Mouse (Mus musculus) gastrocnemius, postnatal 4 days (tissue): Measurements from ENCODE around the gene Tchh. TPM values are rescaled to one million over a fixed set of nuclear protein-coding genes. Genes with fewer than 3 reads are reported as not detected.
"Not testable (repeated sequence)": the region's sequence is repeated elsewhere in the genome, so short reads cannot be mapped to it uniquely, and the experiment has no call there.

Source experiments
- DNase-seq, 2 experiments: peaks; one replicate each; pipeline ENCODE4 v3.0.0; 2021 to 2022; ENCODE audit warnings: low spot score in 2 of 2, mixed read lengths in 2 of 2
- long read RNA-seq, 2 experiments: library from polyadenylated mRNA; stranded (forward); transcript quantifications; one replicate each; pipeline ENCODE4 v2.0.0; 2021
- total RNA-seq, 2 experiments: library from RNA; stranded (reverse); gene quantifications; 2 replicates each; pipeline ENCODE4 v1.2.3; 2021

Tchh gene
- under 1 TPM; 0.34 to 0.42 TPM for total RNA-seq
- long read RNA-seq, experiment 1, partial matches to known transcripts = 0 of 16 reads
- long read RNA-seq, experiment 1, other reads (novel, unspliced or antisense) = 16 of 16 reads
- long read RNA-seq, experiment 2, partial matches to known transcripts = 0 of 1 reads
- long read RNA-seq, experiment 2, other reads (novel, unspliced or antisense) = 1 of 1 reads

GRCm38 (mm10) chr3:93442030-93442429 lies at the start of gene Tchh:
Gene Tchh (plus strand): TSS chr3:93442330.
- no peak for DNase-seq

DNA sequence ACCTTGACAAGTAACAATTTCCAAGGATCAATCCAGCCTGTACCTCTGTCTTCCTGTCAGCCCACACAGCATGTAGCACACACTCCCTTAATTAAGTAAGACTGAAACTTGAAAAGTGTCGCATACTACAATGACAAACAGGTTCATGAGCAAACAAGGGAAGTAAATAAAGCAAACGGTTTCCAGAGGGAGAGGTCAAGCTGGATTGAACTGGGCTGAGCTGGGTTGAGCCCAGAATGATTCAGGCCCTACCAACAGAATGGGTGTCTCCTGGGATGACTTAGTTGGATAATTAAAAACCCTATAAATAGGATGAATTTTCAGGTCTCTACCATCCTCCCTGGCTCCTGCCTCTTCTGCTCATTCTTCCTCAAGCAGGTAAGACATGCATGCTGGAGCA lies 48.8 kb upstream of the Tchh start, which contains the start of gene Rptn:
TSS of gene Rptn (plus strand) at position 334 of the 400 bp plus-strand sequence.
- DNase-seq = no peak

GRCm38 (mm10) chr3:93403936-93404335 lies 38.2 kb upstream of the Tchh start:
- no peak for DNase-seq

GRCm38 (mm10) chr3:93406992-93407391 lies 35.1 kb upstream of the Tchh start:
- no peak for DNase-seq

GRCm38 (mm10) chr3:93411905-93412304 lies 30.2 kb upstream of the Tchh start:
- DNase-seq = no peak

GRCm38 (mm10) chr3:93431673-93432072 lies 10.5 kb upstream of the Tchh start:
- DNase-seq = no peak

DNA sequence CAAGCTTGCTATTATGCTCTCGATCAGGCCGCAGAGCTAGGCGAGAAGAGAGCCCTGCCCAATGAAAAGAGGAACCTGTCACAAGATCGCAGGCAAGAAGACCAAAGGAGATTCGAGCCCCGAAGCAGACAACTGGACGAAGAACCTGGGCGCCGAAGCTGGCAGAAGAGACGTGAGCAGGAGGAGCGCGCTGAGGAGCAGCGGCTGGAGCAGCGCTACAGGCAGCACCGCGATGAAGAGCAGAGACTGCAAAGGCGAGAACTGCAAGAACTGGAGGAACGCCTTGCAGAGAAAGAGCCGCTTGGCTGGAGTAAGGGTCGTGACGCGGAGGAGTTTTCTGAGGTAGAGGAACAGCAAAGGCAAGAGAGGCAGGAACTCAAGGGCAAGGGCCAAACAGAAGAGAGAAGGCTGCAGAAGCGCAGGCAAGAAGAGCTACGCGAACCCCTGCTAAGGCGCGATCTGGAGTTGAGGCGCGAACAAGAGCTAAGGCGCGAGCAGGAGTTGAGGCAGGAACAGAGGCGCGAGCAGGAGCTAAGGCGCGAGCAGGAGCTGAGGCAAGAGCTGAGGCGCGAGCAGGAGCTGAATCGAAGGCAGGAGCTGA lies 1.5 kb downstream of the Tchh start:
- DNase-seq = peak in 1 of 2 experiments; percentile 25

DNA sequence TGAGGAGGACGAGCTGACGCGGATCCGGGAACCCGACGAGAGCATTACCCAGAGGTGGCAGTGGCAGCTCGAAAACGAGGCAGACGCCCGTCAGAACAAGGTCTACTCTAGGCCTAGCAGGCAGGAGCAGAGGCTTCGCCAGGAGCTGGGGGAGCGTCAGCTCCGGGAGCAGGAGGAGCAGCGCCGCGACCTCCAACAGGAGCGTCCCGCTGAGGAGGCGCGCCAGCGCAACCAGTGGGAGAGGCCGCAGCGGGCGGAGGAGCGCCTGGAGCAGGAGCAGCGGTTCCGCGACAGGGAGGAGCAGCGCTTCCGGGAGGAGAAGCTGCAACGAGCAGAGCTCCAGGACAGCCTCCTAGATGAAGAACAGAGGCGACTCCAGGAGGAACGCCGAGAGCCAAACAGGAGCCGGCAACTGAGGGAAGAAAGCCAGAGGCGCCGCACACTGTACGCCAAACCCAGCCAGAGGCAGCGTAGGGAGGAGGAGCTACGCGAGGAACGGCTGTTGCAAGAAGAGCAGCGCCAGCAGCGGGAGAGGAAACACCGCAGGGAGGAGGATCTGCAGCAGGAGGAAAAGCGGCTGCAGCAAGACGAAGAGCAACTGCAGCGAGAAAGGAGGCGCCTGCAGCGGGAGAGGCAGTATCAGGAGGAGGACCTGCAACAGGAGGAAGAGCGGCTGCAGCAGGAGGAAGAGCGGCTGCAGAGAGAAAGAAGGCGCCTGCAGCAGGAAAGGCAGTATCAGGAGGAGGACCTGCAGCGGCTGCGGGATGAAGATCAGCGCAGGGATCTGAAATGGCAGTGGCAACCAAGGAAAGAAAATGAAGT lies 2.4 kb downstream of the Tchh start:
- DNase-seq = peak; percentile 40 to 66

- peak in 1 of 2 experiments; percentile 14 for DNase-seq
These were observed 3.1 kb downstream of the Tchh start for GRCm38 (mm10) chr3:93445165-93445705.

DNA sequence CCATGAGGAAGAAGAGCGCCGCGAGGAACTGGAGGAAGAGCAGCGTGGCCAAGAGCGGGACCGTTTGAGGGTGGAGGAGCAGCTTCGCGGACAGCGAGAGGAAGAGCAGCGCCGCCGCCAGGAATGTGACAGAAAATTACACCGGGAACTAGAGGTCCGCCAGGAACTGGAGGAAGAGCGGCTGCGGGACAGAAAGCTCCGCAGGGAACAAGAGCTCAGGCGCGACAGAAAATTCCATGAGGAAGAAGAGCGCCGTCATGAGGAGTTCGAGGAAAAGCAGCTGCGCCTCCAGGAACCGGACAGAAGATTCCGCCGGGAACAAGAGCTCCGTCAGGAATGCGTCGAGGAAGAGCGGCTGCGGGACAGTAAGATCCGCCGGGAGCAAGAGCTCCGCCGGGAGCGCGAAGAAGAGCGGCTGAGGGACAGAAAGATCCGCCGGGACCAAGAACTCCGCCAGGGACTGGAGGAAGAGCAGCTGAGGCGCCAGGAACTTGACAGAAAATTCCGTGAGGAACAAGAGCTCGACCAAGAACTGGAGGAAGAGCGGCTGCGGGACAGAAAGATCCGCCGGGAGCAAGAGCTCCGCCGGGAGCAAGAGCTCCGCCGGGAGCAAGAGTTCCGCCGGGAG lies 4.1 kb downstream of the Tchh start:
- peak in 1 of 2 experiments; percentile 21 for DNase-seq

- DNase-seq = not testable (repeated sequence)
These were observed 4.6 kb downstream of the Tchh start for GRCm38 (mm10) chr3:93446756-93447137.

GRCm38 (mm10) chr3:93447138-93447841 lies 5.2 kb downstream of the Tchh start:
- DNase-seq = peak in 1 of 2 experiments; percentile 30

GRCm38 (mm10) chr3:93466556-93466955 lies 24.4 kb downstream of the Tchh start:
- no peak for DNase-seq

DNA sequence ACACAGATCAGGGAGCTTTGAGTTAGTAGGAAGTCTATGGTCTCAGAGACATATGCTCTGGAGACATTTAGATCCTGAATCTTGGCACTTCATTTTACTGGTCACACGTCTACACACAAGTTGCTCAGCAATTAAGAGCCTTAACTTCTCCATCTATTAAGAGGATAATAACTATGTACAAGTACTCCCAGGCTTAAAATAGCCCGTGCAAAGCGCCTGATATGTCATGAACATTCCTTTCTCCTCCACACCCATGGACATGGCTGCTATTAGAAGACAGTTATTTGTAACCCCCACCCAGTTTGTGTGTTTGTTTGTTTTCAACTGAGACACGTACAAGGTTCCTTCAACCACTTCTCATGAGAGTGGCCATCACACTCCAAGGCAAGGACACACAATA lies 25.0 kb downstream of the Tchh start:
- DNase-seq = no peak

DNA sequence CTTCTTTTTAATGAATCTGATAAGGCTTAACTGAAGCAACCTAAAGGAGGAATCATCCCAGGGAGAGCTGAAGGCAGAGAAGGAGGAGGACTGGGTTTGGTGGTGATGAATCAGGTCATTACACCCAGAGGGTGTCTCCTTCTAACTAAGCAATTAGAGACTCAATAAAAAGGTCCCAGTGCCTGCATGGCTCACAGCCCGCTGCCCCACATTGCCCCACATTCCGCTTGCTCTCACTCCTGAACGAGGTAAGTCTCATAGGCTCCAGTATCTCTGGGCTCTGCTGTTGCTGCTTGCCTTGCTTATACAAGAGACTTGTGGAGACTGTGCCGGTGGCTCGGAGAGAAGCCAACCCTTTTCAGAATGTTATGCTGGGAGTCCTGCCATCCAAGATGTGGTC lies 26.4 kb downstream of the Tchh start, which contains the start of gene Tchhl1:
TSS of gene Tchhl1 (plus strand) at position 194 of the 400 bp plus-strand sequence.
- no peak for DNase-seq

DNA sequence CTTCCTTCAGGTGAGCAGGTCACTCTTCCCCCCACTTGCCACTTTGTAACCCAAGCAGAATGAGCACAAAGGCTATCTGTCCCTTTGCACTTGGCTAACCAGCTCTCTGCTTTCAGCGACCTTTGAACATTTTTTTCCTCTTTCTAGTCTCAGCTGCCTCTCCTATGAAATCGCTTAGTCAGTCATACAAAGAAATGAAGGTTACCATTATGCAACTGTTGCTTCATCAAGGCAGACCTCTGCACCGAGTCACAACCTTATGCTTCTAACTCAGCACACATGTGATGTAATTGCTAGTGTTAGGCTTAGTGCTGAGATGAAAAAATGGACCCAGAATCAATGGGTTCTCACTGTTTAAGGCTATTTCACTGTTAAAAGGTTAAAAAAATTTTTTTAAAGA lies 27.5 kb downstream of the Tchh start:
- DNase-seq = no peak

DNA sequence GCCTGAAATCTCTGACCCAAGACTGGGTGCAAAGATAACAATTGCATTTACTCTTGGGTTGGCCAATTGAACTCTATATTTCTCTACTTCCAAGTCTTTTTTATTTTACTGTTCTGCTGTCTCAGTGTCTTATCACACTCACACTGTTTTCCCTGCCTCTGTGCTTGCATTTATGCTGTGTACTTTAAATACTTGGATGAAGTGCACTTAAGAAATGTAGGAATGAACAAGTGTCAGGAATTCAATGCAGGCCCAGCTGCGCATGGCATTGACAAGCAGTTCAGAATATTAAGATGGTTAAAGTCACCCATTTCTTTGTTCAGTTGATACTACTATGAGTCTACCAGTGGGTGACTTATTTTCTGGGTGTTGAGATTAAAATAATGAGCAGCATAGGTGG lies 37.9 kb downstream of the Tchh start:
- no peak for DNase-seq

- DNase-seq = no peak
These were observed 40.0 kb downstream of the Tchh start for GRCm38 (mm10) chr3:93481982-93482616.

DNA sequence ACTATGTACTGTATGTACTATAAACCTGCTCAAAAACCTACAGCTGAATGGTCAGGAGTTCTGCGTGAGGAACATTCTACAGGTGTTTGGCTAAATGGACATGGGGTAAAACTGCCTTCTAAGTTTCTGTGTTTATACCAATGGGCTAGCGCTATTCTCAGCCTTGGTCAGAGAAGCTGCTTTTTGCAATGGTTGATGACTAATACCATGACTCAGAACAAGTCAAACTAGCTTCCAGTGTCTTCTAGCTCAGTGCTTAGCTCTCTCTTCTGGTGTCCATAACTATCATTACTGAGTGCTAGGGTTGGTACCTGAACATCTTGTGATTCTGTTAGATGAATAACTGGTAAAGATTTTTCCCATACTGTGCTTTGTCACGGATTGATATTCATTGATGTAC lies 43.5 kb downstream of the Tchh start:
- DNase-seq = no peak

DNA sequence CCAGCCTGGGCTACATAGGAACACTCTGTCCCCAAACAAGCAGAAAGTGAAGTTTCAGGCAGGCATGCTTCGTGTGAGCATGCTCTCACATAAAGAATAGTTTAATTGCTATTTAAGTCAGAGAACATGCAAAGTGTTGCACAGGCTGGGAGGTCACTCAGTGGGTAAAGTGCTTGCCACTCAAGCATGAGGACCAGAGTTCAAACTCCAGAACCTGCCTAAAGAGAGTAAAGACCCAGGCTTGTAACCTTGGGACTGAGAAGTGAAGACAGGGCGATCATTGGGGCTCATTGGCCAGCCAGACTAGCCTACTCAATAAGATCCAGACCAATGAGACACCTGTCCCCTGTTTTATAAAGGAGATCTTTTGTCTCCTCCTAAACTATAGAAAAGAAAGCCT lies 46.4 kb downstream of the Tchh start:
- DNase-seq = no peak
